Mouse (Mus musculus): ENCODE data around the gene Tagln2. TPM values are rescaled to one million over a fixed set of nuclear protein-coding genes. Genes with fewer than 3 reads are reported as not detected.

Gene Tagln2
- 10 to 100 TPM; 75.0 to 98.1 TPM for total RNA-seq (2021)
- long read RNA-seq, experiment 1, transcript Tagln2-202 (5 exons, 1,586 nt), result major isoform, 39 of 47 reads
- long read RNA-seq, experiment 1, partial matches to known transcripts, result 5 of 47 reads
- long read RNA-seq, experiment 1, other reads (novel, unspliced or antisense), result 3 of 47 reads
- long read RNA-seq, experiment 2, transcript Tagln2-202 (5 exons, 1,586 nt), result major isoform, 44 of 45 reads
- long read RNA-seq, experiment 2, partial matches to known transcripts, result 1 of 45 reads
- long read RNA-seq, experiment 2, other reads (novel, unspliced or antisense), result 0 of 45 reads

DNA sequence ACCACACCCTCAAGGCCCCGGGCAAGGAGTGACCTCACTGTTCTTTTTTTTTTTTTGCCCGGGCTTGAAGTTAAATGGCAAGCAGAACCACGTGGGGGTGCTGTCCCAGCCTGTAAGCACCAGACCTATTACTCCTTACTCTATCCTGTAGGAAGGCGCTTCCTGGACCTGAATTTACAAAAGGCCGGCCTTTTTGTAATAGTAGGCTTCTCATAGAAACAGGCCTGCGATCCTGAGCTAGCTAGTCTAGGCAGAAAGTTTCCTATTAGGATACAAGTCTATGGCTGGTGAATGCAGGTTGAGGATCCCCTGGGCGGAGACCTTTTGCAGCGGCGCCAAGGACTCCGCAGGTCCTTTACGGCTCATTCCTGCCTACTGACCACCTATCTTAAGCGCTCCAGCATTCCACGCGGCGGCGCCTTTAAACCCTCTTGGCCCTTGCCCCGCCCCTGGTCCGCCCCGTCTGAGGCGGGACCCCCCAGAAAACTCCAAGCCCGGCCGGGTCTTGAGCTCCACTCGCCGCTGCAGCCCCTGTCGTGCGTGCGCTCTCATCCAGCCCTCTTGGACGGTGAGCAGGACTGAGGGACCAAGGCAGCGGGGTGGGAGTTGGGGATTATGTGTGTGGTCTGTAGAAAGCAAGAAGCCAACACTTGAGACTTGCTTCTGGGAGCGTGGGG is at the start of gene Tagln2:
Gene Tagln2 (plus strand): TSS at position 283 of the 677 bp plus-strand sequence.
- DNase-seq, result peak; percentile 83

DNA sequence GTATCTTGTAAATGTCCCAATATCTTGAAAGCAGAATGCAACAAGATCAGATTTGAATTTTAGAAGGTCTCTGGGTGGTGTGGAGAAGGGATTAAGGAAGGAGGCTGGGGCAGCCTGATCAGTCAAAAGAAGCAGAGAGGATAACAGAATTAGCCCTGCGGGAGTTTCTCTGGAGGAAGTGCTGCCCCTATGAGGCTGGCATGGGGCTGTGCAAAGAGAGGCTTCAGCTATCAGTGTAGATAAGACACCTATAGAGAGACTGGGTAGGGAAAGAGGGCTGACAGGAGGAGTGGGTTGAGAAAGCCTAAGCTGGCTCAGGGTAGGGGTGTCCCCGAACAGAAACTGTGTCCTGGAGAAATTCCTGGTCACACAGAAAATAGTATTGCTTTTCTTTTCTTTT is 49.6 kb upstream of the Tagln2 start:
- no peak for DNase-seq

DNA sequence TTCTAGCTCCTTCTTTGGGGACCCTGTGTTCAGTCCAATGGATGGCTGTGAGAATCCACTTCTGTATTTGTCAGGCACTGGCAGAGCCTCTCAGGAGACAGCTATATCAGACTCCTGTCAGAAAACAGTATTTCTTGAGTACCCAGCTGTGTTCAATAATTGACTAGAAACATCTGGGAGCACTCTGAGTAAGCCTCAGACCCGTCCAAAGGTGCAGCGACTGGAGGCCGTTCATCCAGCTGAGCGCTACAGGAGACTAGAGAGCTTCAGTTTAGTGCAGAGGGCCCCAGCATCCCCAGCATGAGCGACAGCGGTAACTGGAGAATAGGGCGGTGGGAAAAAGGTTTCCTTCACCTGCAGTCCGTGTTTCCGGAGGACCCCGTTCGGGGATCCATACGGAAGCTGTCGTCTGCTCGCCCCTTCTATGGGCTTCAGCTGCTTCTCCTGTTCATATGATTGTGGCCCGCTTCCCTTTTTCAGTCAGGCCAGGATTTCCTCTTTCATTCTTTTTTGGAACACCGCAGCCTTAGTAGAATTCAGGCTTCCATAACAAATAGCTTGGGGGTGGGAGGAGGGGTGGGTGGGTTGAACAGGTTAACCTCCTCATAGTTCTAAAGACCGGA is 48.9 kb upstream of the Tagln2 start:
- no peak for DNase-seq

DNA sequence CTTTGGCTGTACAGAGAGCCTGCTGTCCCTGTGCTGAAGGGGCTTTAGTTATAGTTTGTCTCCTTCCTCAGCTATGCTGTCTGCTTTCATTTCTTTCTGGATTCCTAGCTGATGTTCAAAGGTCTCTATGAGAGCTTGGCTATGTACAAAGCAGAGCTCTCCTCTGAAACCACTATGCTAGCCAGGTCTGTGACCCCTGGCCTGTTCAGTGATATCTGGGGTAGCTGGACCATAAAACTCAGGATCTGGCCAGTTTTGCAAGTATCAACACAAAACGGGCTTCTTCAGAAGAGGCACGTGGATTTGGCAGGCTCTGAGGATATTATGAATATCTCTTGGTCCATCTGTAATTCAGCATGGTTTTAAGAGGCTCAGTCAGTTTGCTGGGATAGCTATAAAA is 46.9 kb upstream of the Tagln2 start:
- DNase-seq, result no peak

DNA sequence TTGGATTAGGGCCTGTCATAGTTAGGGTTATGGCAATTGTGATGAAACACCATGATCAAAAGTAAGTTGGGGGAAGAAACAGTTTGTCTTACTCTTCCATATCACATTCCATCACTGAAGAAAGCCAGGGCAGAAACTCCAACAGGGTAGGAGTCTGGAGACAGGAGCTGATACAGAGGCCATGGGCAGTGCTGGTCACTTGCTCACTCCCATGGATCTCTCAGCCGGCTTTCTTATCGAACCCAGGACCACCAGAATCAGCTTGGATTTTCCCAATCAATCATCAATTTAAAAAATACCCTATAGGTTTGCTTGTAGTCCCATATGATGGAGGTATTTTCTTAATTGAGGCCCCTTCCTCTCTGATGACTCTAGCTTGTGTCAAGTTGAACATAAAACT is 46.0 kb upstream of the Tagln2 start:
- DNase-seq, result no peak

DNA sequence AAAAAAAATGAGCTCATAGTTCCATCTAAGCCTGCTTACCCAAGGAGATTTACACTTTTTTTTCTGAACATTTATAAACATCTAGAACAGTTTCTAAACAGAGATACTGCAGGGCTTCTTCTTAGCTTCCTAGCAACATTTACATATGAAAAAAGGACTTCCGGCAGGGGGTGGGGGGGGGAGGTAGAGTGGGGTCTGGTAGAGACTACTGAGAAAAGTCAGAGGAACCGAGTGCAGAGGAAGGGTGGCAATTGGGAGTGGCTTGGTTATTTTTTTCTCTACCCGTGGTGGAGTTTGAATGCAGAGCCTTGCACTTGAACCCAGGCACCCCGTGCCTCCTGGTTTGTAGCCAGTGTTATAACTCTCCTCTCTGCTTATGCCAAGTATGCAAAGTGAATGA is 44.4 kb upstream of the Tagln2 start:
- DNase-seq, result no peak

DNA sequence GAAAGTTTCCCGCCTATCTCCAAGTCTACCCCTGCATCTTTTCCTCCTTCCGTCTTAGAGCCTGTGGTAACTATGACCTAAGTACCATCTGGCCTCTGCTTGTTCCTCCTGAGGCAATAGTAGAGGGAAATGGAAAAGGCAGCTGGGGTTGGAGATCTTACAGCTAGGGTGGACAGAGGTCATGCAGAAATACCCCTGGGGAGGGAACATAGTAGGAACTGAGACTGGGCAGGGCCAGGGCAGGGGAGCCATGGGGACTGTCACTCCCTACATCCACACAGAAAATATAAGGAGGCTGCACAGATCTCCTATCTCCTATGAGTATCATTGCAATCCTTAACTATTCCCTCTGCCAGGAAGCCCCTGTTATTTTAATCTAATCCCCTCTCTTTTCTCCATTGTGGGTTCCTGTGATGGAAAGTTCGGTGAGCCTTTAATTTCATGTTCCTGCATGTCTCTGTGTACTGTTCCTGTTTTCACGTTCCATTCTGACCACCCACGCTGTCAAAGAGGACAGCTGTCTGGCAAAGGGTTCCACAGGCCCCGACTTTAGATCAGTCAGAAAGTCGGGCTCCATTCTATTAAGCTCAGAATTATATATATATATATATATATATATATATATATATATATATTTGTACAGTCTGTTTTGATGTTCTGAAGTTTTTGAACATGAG is 43.7 kb upstream of the Tagln2 start:
- DNase-seq, result peak; percentile 13

DNA sequence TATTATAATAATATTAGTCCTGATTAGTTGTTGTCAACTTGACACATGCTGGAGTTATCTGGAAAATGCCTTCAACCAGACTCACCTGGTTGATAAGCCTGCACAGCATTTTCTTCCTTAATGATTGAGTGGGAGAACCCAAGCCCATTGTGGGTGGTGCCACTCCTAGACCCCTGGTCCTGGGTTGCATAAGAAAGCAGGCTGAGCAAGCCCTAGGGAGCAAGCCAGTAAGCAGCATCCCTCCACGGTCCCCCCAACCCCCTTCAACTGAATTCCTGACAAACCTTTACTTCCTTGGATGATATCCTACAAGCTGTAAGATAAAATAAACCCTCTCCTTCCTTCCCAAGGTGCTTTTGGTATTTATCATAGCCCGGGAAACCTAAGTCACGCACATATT is 42.7 kb upstream of the Tagln2 start:
- no peak for DNase-seq

DNA sequence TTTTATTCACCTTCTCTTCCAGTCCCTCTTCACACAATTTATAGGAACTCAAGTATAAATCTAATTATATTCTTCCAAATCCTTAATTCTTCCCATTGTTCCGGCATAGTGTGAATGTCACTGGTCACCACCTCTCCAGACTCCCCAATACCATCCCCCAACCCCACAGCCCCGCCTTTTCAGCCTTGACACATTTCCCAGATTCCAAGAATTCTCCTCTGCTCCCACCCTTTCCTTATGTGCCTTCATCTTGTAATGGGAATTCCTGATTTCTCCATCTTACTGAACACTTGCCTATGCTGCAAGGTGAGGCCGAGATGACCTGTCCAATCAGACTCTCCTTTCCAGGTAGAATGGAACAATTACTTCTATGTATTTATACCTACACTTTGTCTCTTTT is 41.8 kb upstream of the Tagln2 start:
- DNase-seq, result no peak

DNA sequence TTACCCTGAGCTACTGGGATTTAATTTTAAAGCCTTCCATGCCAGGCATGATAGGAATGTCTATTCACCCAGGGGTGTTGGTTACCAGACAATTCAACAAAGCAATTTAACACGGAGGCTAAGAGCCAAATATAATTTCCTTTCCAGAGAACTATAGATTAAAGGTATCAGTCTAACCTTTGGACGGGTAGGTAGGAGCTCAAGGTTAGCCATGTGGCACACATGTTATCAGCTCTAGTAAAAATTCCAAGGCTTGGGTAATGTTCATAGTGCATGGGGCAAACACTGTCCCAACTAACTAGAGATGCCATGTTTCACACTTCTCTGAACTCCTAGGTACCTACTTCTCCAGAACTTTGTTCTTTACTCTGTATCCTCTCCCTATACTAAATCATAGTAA is 38.2 kb upstream of the Tagln2 start:
- DNase-seq, result no peak

DNA sequence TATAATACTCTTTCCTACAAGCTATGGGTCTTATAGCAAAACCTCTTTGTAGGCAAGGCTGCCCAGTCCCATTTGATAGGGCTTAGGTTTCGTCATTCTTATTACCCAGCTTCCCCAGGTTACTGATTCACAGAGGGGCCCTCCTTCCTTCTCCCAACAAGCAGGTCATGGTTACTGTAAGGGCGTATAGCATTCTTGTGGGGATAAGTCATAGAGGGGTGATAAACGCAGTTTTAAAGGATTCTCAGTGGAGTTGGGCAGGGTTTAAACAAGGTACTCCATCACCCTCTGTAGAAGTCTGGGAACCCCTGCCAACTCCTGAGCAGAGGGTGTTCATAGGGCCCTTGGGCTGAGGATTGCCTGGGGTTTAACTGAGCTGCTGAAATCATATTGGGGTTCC is 37.3 kb upstream of the Tagln2 start:
- no peak for DNase-seq

DNA sequence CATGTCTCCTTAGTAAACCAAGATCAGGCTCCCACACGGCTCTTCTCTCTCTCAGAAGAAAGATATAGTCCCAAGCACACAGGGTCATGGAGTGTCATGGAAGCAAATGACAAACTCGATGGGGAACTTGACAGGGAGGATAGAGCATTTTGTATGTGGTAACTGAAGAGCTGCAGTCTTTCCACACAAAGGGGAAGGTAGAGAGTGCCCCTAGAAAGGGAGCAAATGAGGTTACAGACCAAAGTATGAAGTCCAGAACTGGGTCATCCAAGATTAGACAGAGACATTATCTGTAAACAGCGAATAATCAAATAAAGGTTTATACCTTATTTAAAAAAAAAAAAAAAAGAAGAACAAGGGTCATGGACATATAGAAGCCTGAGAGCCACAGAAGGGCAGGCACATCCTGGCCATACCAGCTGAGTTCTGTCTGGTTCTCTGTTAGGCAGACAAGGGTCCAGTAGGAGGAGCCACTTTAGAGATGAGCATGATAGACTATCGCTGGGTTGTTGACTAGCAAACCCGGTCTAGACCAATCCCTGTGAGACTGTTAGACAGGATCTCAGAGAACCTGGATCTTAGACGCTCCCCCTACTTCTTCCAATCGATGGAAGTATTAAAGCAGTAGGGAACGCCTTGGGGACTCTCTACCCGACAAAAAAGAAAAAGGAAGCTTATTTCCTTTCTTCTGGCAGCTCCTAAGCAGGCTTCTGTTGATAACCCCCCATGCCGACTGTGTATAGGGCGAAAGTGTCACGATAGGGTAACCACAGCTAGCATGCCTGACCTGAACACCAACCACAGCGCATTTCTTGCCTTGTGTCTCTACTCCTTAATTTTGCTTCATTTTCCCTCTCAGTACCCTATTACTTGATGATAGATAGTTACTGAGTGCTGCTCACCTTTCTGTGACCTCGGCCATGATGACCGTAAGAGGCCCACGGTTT is 36.2 kb upstream of the Tagln2 start:
- DNase-seq, result no peak

DNA sequence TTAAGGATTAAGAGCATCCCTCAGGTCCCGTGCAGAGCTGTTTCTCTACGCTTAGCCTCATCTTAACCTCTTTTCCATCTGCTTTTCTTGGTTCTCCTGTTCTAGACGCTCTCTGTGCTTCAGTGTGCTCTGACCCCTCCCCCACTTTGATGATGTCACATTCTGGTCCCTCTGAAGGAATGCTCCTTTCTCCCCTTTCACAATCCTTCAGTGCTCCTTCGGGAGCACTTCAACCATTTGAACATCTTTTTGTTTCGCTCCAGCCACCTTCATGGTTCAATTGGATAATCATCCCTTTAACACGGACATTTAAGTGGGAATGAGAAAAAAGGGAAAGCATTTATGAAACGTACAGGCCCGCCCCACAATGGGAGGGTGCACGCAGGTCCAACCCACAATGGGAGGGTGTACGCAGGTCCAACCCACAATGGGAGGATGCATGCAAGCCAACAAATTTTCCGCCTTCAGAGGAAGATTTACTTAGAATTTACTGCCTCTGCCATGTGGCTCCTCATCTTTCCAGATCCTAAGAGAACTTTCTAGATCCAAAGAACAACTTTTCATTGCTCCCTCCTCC is 31.5 kb upstream of the Tagln2 start:
- no peak for DNase-seq

DNA sequence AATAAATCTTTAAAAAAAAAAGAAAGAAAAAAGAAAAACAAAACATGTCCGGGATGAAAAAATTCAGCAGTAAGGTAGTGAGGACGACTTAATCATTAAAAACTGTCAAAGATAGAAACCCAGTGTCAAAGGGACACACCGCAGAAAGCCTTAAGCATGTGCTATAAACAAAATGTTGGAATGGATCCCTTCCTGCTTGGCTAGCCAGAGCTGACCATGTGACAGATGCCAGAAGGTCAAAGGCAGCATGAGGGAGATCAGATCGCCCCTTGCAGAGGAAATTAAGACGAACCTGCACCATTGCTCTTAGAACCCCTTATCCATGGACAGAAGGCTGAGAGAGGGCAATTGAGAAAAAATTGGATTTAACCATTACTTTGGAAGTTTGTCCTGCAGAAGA is 30.5 kb upstream of the Tagln2 start:
- no peak for DNase-seq

DNA sequence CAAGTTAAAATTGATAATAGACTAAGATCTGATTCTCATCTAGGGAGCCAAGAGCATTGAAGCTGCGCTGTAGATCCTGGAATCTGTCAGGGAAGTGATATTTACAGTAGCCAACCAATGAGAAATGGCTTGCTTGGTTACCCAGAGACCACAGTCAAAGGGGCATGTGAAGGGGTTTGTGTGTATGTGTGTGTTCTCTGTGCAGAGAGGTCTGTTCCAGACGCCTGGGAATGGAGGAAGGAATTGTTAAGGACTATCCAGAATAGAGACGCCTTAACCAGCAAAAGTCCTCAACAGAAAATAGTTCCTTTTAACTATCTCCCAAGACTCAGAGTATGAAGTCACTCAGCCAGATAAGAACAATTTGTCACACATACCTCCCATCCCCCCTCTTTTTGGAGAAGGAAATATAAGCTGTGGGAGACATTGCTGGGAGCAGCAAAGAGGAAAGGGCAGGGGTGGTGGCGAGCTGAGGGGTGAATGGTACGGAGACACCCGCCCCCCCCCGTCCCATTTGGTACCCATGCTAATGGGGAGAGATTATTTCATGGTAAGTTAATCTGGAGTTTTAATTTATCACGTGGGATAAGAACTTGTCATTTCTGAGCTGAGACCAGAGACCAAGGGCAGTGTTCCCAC is 29.9 kb upstream of the Tagln2 start:
- DNase-seq, result no peak

DNA sequence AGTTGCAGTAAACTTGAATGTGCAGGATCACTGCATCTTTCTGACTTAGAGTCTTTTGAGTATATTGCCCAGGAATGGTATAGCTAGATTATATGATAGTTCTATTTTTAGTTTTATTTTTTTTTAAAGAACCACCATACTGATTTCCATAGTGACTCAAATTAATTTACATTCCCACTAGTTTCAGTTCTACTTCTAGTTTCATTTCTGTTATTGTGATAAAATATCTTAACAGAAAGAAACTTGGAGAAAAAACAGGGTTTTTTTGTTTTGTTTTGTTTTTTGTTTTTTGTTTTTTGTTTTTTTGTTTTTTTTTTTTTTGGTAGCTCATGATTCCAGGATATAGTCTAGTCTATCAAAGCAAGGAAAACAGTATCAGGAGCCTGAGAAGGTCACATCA is 26.9 kb upstream of the Tagln2 start:
- no peak for DNase-seq

DNA sequence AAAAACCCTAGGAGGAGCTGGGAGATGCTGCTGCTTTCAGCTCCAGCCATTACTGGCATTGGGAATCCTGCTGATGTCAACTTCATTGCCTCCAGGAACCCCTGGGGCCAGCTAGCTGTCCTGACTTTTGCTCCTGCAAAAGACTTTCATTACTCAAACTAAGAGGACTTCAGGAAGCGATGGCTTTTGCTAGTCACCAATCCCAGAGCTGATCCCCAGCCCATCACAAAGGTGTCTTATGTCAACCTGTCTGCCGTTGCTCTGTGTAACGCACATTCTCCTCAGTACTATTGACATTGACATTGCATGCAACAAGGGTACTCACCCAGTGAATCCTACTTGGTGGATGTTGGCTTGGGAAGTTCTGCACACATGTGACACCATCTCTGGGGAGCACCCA is 25.7 kb upstream of the Tagln2 start:
- no peak for DNase-seq

DNA sequence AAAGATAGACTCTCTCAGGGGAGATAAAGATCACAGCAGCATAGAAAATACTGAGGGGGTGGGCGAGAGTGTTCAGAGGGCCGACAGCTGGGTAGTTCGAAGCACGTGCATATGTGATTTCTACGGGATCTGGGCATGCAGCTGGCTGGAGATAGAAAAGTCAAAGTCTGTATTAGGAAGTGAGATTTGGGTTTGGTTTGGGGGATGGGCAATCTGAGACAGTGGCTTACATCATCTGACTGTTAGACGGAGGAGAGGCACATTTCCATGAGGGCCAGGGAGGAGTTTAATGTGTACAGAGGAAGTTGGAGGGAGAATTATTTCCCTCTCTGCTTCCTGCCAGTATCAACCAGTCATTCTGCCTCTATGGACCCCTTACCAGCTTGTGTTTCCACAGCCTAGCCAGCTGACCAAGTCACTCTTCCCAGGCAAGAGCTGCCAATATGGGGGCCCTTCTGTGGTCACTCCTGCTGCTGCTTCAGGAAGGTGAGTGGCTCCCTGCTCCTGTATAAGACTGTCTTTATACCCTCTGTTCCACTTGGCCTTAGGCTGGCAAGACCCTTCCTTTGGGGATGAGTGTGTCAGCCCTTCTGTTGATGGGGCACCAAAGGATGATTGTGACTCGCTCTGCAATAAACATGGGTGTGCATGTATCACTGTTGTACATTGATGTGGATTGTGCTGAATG is 24.6 kb upstream of the Tagln2 start, which contains the start of gene Slamf9:
Gene Slamf9 (plus strand): TSS at position 305 of the 688 bp plus-strand sequence.
- DNase-seq, result no peak

DNA sequence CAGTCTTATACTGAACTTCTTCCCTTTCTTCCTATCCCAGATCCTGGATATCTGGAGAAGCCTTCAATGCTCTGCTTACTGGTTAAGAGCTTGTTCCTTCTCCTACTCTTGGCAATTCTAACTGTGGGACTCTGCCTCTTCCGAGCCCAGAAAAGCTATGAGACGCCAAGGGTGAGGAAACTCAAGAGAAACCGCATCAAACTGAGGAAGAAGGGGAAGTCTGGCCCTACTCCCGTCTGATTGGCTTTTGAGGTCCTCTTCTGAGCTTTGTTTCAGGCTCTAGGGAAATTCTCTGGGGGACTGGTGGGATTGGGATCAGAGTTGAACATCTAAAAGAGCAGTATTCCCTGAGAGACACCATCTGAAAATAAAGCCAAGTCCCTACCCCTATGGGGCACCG is 21.8 kb upstream of the Tagln2 start:
- DNase-seq, result no peak

DNA sequence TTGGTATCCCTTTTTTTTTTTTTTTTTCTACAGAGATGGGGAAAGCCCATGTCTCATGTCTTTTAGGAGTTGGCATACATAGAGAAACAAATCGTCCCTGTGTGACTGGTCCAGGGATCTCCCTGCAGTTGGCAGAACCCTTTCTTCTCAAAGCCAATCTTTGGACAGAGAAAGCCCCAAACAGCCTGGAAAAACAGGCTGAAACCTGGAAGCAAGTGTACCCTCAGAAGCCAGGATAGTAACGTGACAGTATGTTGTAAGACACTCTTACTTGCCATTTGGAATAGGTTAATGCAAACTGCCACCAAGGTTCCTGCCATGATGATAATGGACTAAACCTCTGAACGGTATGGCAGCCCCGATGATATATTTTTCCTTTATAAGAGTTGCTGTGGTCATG is 19.5 kb upstream of the Tagln2 start:
- DNase-seq, result no peak

Measured in gastrocnemius, postnatal 10 days (tissue).